Mouse (Mus musculus): ENCODE measurements at regions not wholly inside any gene's neighbourhood (a gene's known extent, or its start where the extent isn't known, plus 50 kb on each side); places are given as distances from the start of the nearest gene placed in this dataset.

GRCm38 (mm10) chr16:76529613-76530012, 156.0 kb upstream of the Nrip1 start:
- TF ChIP-seq CTCF (IDR thresholded peaks at IDR 0.05; ENCODE audit: borderline replicate concordance, extremely low read depth, insufficient read depth, insufficient read length) (no peak), POLR2A (IDR thresholded peaks at IDR 0.05; ENCODE audit: borderline replicate concordance, extremely low read depth, insufficient read depth, insufficient read length, poor library complexity, severe bottlenecking) (no peak)

Data from brain, embryonic 14.5 days (tissue).